Mouse (Mus musculus) heart, embryonic 10.5 days (tissue): Measurements from ENCODE around the gene Vwa8. TPM values are rescaled to one million over a fixed set of nuclear protein-coding genes. Genes with fewer than 3 reads are reported as not detected.
A peak's percentile ranks its signal among the peaks of the same experiment; 100 is the strongest.
"Not testable (repeated sequence)": the region's sequence is repeated elsewhere in the genome, so short reads cannot be mapped to it uniquely, and the experiment has no call there.

ENCODE experiments used
- DNase-seq: peaks from one replicate; pipeline ENCODE4 v3.0.0-alpha.2; 2017; ENCODE audit warnings: low spot score
- H3K27ac ChIP-seq: fragments of 300-500 bp; sonication (generic); 2 replicates; pipeline ENCODE4 v1.5.1; 2016; ENCODE audit warnings: mild to moderate bottlenecking
- H3K27me3 ChIP-seq: fragments of 300-500 bp; sonication (generic); 2 replicates; pipeline ENCODE4 v1.6.1; 2016; ENCODE audit warnings: mild to moderate bottlenecking; ENCODE audit not compliant: poor library complexity, insufficient read depth, severe bottlenecking
- H3K36me3 ChIP-seq: fragments of 300-500 bp; sonication (generic); 2 replicates; pipeline ENCODE4 v1.6.1; 2016; ENCODE audit warnings: mild to moderate bottlenecking, moderate library complexity
- H3K4me1 ChIP-seq: fragments of 300-500 bp; sonication (generic); 2 replicates; pipeline ENCODE4 v1.6.1; 2016; ENCODE audit warnings: mild to moderate bottlenecking
- H3K4me3 ChIP-seq: fragments of 300-500 bp; sonication (generic); 2 replicates; pipeline ENCODE4 v1.5.1; 2016; ENCODE audit warnings: mild to moderate bottlenecking, moderate library complexity
- H3K9me3 ChIP-seq: fragments of 300-500 bp; sonication (generic); 2 replicates; pipeline ENCODE4 v1.6.1; 2016; ENCODE audit warnings: mild to moderate bottlenecking, moderate library complexity
- WGBS: fragments of 180-500 bp; shearing (Covaris S2); methylation state at CpG from one replicate; pipeline ENCODE4 v1.1.7; 2016; 5-methylcytosine and 5-hydroxymethylcytosine counted together
- polyA plus RNA-seq: library from polyadenylated mRNA; unstranded; fragments of >200 nt; fragmentation: Nextera tagmentation; extraction: Ambion mirVana; gene quantifications from 2 replicates; pipeline ENCODE4 v1.2.1, GENCODE M21; 2016

Gene Vwa8
- polyA plus RNA-seq, 1 experiment from 2014 or later: 12.1 TPM

DNA sequence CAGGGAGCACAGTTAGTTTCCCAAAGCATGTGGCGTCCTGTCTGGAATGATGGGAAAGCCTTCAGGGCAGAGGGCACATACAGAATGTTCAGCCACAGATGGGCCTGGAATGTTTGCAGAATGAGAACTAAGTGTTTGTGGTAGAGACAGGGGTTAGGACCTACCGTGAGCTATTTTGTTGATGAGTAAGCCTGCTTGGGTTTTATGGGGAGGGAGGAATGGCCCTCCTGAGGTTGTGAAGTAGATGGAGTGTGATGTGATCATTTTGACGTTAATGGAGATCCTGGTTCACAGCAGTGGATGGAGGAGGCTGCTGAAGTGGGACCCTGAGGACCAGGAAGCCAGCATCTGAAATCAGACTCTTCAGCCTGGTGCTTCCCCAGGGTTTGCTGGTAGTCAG lies 86.9 kb downstream of the Vwa8 start:
- Histone ChIP-seq H3K27ac (no peak overlapping the region), H3K4me1 (peaks cover 6% of the 10 kb centered on the region; the same call in 1 of the 2 replicates), H3K4me3 (no peak overlapping the region), H3K9me3 (no peaks in the 10 kb centered on the region; the same call in 1 of the 2 replicates), H3K27me3 (no peaks in the 10 kb centered on the region), H3K36me3 (peaks cover 15% of the 10 kb centered on the region)
- DNase-seq: no peak
- WGBS: 60% methylated on average over 3 of the region's 3 CpGs

DNA sequence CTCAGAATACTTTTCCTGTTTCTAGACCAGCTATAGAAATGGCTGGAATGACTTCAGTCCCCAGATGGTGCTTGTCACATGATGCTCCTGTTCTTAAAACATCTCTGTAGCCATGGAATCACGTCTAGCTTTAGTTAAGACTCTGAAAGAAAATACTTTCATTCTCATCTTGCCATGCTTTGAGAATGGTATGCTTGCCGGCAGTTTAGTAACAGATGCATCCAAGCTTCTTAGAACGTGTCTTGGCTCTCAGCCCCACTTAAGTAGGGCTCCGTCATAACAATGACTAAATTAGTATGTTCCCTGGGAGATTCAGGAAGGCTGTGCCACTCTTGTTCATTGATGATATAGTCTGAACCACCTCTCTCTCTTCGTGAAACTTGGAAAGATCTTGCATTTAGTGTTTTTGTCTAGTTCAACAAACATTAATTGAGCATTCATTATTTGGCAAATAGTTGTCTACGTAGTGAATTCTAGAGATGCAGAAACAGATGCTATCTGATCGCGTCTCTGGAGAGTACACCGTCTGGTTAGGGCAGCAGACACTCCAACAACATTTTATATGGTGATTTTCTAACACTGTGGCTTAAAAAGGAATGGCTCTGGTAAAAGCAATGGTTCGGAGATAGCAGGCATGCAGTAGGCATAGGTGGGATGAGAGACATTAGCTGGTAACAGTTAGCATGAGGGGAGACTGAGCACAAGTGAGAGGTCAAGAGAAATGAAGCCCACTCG lies 93.1 kb downstream of the Vwa8 start:
- no peaks in the 10 kb centered on the region for H3K4me1 ChIP-seq
- WGBS: 83% methylated on average over 11 of the region's 11 CpGs
- H3K27me3 ChIP-seq: no peaks in the 10 kb centered on the region
- H3K9me3 ChIP-seq: no peaks in the 10 kb centered on the region
- no peak overlapping the region for H3K4me3 ChIP-seq
- DNase-seq: no peak
- peaks cover 14% of the 10 kb centered on the region for H3K36me3 ChIP-seq
- H3K27ac ChIP-seq: no peak overlapping the region

DNA sequence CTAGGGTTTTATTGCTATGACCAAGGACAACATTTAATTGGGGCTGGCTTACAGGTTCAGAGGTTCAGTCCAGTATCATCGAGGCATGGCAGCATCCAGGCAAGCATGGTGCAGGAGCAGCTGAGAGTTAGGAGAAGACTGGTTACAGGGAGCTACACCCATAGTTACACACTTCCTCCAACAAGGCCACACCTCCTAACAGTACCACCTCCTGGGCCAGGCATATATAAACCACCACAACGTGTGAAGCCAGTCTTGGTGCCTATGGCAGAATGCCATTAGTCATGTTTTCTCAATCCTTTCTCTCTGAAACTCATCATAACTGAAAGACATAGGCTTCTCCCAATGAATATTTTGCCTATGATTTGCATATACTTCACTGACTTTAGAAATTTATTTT lies 106.9 kb downstream of the Vwa8 start:
- no peaks in the 10 kb centered on the region for H3K9me3 ChIP-seq
- H3K27ac ChIP-seq: no peak overlapping the region
- H3K36me3 ChIP-seq: peaks cover 15% of the 10 kb centered on the region
- H3K4me3 ChIP-seq: no peak overlapping the region
- H3K27me3 ChIP-seq: no peaks in the 10 kb centered on the region
- no peak for DNase-seq
- WGBS: 78% methylated on average over 2 of the region's 2 CpGs
- 0 out of 2 replicates have a peak, but pooled peaks cover 3% of the 10 kb centered on the region for H3K4me1 ChIP-seq

DNA sequence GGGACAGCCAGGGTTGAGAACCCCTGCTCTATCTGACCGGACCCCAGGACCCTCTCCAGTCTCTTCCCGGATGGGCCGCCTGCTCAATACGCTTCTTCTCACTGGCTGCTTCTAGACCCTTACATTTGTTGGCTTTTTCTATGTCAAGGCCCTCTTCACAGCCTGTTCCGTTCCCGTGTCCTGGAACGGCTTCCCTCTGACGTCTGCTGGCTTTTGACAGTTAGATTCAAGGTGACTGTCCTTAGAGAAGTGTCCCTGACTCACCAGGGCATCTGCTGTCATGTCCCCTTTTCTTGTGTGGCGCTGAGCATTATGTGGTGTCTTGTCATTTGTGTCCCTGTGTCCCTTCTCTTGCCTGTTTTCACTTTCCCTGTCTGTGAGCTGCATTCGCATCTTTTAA lies 121.8 kb downstream of the Vwa8 start:
- DNase-seq: no peak
- H3K4me3 ChIP-seq: no peak overlapping the region
- 90% methylated on average over 10 of the region's 10 CpGs for WGBS
- no peaks in the 10 kb centered on the region for H3K27me3 ChIP-seq
- H3K9me3 ChIP-seq: no peaks in the 10 kb centered on the region
- H3K36me3 ChIP-seq: no peaks in the 10 kb centered on the region
- H3K27ac ChIP-seq: no peak overlapping the region
- H3K4me1 ChIP-seq: no peaks in the 10 kb centered on the region

DNA sequence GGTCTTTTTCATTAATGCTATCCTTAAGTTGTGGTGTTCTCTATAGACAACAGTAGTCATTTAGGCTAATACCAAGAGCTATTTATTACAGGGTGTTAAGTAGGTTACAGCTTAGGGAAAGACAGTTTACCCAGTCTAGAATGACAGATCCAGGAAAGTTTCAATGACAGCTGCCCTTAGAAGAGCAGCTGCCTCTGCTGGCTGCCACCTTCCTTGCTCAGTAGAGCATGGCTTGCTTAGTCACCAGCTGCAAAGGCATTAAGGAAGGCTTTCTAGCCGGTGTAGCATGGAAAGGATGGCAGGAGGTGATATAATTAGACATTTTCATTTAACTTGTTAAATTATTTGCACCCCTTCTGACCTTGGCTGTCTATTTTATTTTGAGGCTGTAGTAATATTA lies 123.6 kb downstream of the Vwa8 start:
- 67% methylated on average over 1 of the region's 1 CpGs for WGBS
- H3K27me3 ChIP-seq: no peaks in the 10 kb centered on the region
- no peaks in the 10 kb centered on the region for H3K9me3 ChIP-seq
- no peaks in the 10 kb centered on the region for H3K36me3 ChIP-seq
- H3K27ac ChIP-seq: no peak overlapping the region
- H3K4me1 ChIP-seq: no peaks in the 10 kb centered on the region
- no peak for DNase-seq
- H3K4me3 ChIP-seq: no peak overlapping the region

DNA sequence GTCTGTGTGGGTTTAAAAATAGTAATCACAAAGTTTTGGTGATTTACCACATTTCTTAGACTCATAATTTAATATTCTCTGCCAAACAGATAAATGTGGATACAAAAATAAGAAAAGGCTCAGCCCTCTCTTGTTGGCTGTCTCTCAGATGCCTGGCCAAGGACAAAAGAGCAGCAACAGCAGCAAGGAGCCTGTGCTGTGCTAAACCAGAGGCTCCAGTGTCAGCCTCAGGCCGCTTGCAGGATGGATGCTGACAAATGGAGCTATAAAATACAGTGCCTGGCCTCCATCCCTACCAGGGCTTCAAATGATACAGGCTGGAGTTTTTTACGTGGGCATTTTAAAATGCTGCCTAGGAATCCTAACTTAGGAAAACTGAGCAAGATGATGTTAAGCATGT lies 134.3 kb downstream of the Vwa8 start:
- H3K4me1 ChIP-seq: peaks cover 16% of the 10 kb centered on the region
- no peaks in the 10 kb centered on the region for H3K27me3 ChIP-seq
- no peak for DNase-seq
- H3K36me3 ChIP-seq: no peaks in the 10 kb centered on the region
- H3K27ac ChIP-seq: no peak overlapping the region
- no peaks in the 10 kb centered on the region for H3K9me3 ChIP-seq
- no peak overlapping the region for H3K4me3 ChIP-seq
- 64% methylated on average over 2 of the region's 2 CpGs for WGBS

DNA sequence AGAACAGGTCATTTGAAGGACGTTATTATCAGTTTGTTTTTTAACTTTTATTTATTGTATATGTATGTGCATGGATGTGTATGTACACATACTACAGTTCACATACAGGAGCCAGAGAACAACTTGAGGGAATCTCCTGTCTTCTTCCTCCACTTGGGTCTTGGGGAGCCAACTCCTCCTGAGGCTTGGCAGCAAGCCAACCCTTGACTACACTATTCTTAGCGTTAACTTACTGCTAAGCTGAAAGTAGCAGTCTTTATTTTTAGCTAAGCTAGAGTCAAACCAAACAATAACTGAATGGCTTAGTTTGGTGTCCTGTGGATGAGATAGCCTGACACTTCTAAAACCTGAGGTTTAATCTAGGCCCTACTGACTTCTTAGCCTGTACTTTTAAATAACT lies 135.4 kb downstream of the Vwa8 start:
- WGBS: 50% methylated on average over 2 of the region's 2 CpGs
- no peak for DNase-seq
- H3K27ac ChIP-seq: peak overlapping the region; percentile 56
- H3K4me3 ChIP-seq: no peak overlapping the region
- peaks cover 16% of the 10 kb centered on the region for H3K4me1 ChIP-seq
- H3K36me3 ChIP-seq: no peaks in the 10 kb centered on the region
- no peaks in the 10 kb centered on the region for H3K27me3 ChIP-seq
- no peaks in the 10 kb centered on the region for H3K9me3 ChIP-seq

DNA sequence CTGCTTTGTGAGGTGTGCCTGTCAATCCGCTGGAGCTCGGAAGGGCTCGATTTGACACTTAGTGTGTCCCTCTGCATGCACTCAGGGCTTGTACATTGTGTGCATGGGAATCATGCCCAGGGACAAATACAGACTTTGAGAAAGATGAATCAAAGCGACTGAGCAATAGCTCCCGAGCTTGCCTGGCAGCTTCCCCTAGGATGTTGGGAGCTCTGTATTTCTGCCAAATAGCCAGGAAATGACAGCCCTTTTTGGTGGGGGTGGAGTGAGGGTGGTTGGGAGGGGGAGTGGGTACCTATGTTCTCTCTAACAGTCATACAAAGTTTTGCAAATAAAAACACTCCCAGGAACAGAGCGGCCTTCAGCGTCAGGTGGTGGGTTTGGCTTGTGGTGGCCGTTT lies 138.7 kb downstream of the Vwa8 start:
- Histone ChIP-seq H3K4me1 (peaks cover 16% of the 10 kb centered on the region), H3K27me3 (no peaks in the 10 kb centered on the region), H3K27ac (no peak overlapping the region), H3K4me3 (no peak overlapping the region), H3K9me3 (no peaks in the 10 kb centered on the region), H3K36me3 (no peaks in the 10 kb centered on the region)
- WGBS: 88% methylated on average over 8 of the region's 8 CpGs
- no peak for DNase-seq

DNA sequence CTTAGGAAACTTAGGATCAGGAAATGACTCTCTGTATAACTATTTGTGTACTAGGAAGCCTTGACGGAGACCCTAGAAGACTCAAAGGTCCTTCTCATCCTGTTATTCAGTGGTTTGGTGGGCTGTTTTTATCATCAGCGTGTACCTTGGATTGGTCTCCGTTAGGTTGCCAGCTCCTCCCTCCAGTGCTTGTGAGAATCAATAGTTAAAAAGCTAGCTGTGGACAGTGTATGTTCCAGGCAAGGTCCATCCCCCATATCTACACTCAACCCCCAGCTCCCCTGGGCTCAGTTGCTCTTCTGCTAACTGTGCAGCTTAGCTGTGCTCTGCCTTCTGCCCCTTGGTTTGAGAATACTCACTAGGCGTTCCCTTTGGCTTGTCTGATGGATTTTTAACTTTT lies 143.6 kb downstream of the Vwa8 start:
- Histone ChIP-seq H3K4me3 (no peak overlapping the region), H3K36me3 (0 out of 2 replicates have a peak, but pooled peaks cover 2% of the 10 kb centered on the region), H3K27ac (no peak overlapping the region), H3K9me3 (no peaks in the 10 kb centered on the region), H3K4me1 (no peaks in the 10 kb centered on the region), H3K27me3 (no peaks in the 10 kb centered on the region)
- no peak for DNase-seq
- 68% methylated on average over 4 of the region's 4 CpGs for WGBS

DNA sequence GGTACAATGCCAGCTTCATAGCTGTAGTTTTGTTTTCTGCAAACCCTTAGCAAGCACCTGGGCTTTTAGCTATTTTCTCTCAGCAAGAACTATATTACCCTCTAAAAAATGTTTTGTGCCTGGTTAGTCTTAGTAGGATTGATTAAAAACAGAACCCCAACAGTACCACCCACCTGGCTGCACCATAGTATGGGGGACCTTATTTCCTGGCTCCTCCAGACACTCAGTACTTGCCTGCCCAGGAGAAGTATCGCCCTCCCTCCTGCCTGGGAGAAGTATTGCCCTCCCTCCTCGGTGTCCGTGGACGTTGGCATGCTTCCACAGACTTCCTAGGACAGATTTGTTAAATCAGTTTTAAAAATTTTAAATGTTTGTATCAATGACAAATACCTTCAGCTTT lies 144.7 kb downstream of the Vwa8 start:
- DNase-seq: no peak
- 0 out of 2 replicates have a peak, but pooled peaks cover 2% of the 10 kb centered on the region for H3K36me3 ChIP-seq
- H3K9me3 ChIP-seq: no peaks in the 10 kb centered on the region
- 86% methylated on average over 4 of the region's 4 CpGs for WGBS
- H3K27me3 ChIP-seq: no peaks in the 10 kb centered on the region
- no peak overlapping the region for H3K27ac ChIP-seq
- H3K4me1 ChIP-seq: no peaks in the 10 kb centered on the region
- no peak overlapping the region for H3K4me3 ChIP-seq

DNA sequence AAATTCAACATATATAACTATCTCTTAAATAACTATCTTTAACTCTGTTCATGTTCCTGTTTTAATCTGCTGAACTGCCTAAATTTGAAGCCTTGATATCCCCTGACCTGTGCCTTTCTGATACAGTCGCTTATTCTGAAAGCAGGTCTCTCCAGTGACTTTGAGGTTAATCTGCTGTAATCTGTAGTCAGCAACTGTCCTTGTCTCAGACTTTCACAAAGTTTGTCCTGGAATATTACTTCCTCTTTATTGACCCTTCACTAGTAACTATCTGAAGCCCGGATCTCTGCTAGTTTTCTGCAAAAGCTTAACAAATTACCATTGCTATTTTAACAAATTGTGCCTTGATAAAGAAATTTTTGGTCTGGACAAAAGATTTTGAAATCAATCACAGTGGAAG lies 147.5 kb downstream of the Vwa8 start:
- Histone ChIP-seq H3K27ac (no peak overlapping the region), H3K9me3 (no peaks in the 10 kb centered on the region), H3K36me3 (0 out of 2 replicates have a peak, but pooled peaks cover 2% of the 10 kb centered on the region), H3K27me3 (no peaks in the 10 kb centered on the region), H3K4me3 (no peak overlapping the region), H3K4me1 (no peaks in the 10 kb centered on the region)
- DNase-seq: no peak
- 89% methylated on average over 2 of the region's 2 CpGs for WGBS

DNA sequence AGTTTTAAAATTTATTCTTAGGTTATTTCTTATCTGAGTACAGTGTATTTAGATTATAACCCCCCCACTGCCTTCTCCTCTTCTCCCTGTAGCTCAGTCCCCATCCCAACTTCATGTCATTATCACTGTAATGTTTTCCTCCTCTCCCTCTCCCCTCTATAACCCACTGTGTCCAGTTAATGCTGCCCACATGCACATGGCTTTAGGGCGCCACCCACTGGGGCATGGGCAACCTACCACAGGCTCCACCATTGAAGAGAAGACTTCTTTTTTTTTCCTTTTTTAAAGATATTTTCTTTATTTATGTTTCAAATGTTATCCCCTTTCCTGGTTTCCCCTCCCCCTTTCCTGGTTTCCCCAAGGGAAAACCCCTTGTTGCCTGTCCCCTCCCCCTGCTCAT lies 154.7 kb downstream of the Vwa8 start:
- Histone ChIP-seq H3K36me3 (no peaks in the 10 kb centered on the region), H3K4me1 (peaks cover 25% of the 10 kb centered on the region), H3K27ac (no peak overlapping the region), H3K27me3 (no peaks in the 10 kb centered on the region), H3K4me3 (no peak overlapping the region), H3K9me3 (no peaks in the 10 kb centered on the region)
- DNase-seq: no peak
- WGBS: 61% methylated on average over 1 of the region's 1 CpGs

DNA sequence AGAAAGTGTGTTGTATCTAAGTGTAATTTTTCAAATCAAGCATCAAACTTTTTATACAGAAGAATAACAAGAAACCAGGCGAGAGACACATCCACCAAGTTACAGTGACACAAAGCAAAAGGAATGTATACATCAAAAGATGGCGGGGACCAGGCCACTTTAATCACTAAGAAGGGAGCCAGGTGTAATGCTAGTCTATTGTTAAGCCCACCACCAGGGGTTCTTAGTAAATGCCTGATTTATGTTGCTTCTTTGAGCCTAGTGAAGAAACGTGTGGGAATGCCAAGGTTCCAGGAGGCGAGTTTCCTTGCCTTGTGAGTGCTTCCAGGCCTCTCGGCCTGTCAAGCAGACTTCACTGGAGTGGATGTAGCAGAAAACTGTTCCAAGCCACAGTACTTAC lies 168.9 kb downstream of the Vwa8 start:
- 87% methylated on average over 5 of the region's 5 CpGs for WGBS
- not testable (repeated sequence) for H3K27me3 ChIP-seq, H3K36me3 ChIP-seq, H3K27ac ChIP-seq, H3K4me3 ChIP-seq, H3K4me1 ChIP-seq, DNase-seq, H3K9me3 ChIP-seq

DNA sequence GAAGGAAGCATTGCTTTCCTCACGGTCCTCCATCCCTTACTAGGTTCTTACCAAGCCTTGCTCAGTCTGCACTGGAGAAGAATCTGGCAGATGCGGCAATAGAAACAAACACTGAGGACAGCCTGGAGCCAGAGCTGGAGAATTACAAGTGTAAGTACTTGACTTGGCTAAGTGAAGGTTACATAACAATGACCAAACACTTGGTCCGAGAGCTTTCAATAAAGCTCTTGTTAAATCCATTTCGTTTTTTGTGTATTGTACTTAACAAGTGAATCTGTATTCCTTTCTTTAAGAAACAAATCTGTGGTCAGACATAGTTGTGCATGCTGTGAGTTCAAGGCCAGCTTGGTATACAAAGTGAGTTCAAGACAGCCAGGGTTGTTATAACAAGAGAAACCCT lies 169.7 kb downstream of the Vwa8 start:
- no peaks in the 10 kb centered on the region for H3K27me3 ChIP-seq
- no peak for DNase-seq
- WGBS: 81% methylated on average over 4 of the region's 4 CpGs
- H3K9me3 ChIP-seq: no peaks in the 10 kb centered on the region
- no peak overlapping the region for H3K4me3 ChIP-seq
- H3K27ac ChIP-seq: no peak overlapping the region
- no peaks in the 10 kb centered on the region for H3K4me1 ChIP-seq
- 0 out of 2 replicates have a peak, but pooled peaks cover 3% of the 10 kb centered on the region for H3K36me3 ChIP-seq
